Mouse (Mus musculus): ENCODE results near the gene Gm597. TPM values are rescaled to one million over a fixed set of nuclear protein-coding genes. Genes with fewer than 3 reads are reported as not detected.

Gene Gm597
- polyA plus RNA-seq (2012; rRNA removed): not detected in 2 replicates

GRCm38 (mm10) chr1:28780152-28780551 is at the start of gene Gm597:
TSS of gene Gm597 (minus strand) at chr1:28780252.
- Histone ChIP-seq H3K27me3 (ENCODE audit: control insufficient read depth, insufficient read depth, low read length) (no peaks in the 10 kb centered on the region), H3K4me1 (ENCODE audit: control insufficient read depth, insufficient read depth, insufficient read length, low read length) (no peaks in the 10 kb centered on the region), H3K36me3 (ENCODE audit: control insufficient read depth, insufficient read depth, low read length) (no peaks in the 10 kb centered on the region), H3K27ac (ENCODE audit: insufficient read depth, low read depth, low read length) (no peak within 1 kb of the TSS), H3K4me3 (ENCODE audit: low read depth, low read length) (no peak within 1 kb of the TSS)
- TF ChIP-seq POLR2A (IDR thresholded peaks at IDR 0.05; ENCODE audit: low read depth, low read length): no peak
- no peak for TF ChIP-seq CTCF (IDR thresholded peaks at IDR 0.05; ENCODE audit: extremely low read depth, insufficient read length, insufficient replicate concordance, low read depth, low read length)

- Histone ChIP-seq H3K27me3 (ENCODE audit: control insufficient read depth, insufficient read depth, low read length) (no peaks in the 10 kb centered on the region), H3K36me3 (ENCODE audit: control insufficient read depth, insufficient read depth, low read length) (no peaks in the 10 kb centered on the region), H3K4me1 (ENCODE audit: control insufficient read depth, insufficient read depth, insufficient read length, low read length) (no peaks in the 10 kb centered on the region), H3K27ac (ENCODE audit: insufficient read depth, low read depth, low read length) (no peak overlapping the region), H3K4me3 (ENCODE audit: low read depth, low read length) (no peak overlapping the region)
- WGBS: 84% methylated on average over 1 of the region's 1 CpGs
- TF ChIP-seq POLR2A (IDR thresholded peaks at IDR 0.05; ENCODE audit: low read depth, low read length) (no peak), CTCF (IDR thresholded peaks at IDR 0.05; ENCODE audit: extremely low read depth, insufficient read length, insufficient replicate concordance, low read depth, low read length) (no peak)
Measured at GRCm38 (mm10) chr1:28807689-28808088, 27.6 kb upstream of the Gm597 start.

GRCm38 (mm10) chr1:28806618-28807017 is 26.6 kb upstream of the Gm597 start:
- H3K27me3 ChIP-seq (ENCODE audit: control insufficient read depth, insufficient read depth, low read length): no peaks in the 10 kb centered on the region
- no peak overlapping the region for H3K4me3 ChIP-seq (ENCODE audit: low read depth, low read length)
- H3K4me1 ChIP-seq (ENCODE audit: control insufficient read depth, insufficient read depth, insufficient read length, low read length): no peaks in the 10 kb centered on the region
- no peak overlapping the region for H3K27ac ChIP-seq (ENCODE audit: insufficient read depth, low read depth, low read length)
- H3K36me3 ChIP-seq (ENCODE audit: control insufficient read depth, insufficient read depth, low read length): no peaks in the 10 kb centered on the region
- no peak for TF ChIP-seq CTCF (IDR thresholded peaks at IDR 0.05; ENCODE audit: extremely low read depth, insufficient read length, insufficient replicate concordance, low read depth, low read length)

GRCm38 (mm10) chr1:28800881-28801280 is 20.8 kb upstream of the Gm597 start:
- no peaks in the 10 kb centered on the region for H3K36me3 ChIP-seq (ENCODE audit: control insufficient read depth, insufficient read depth, low read length)
- H3K27ac ChIP-seq (ENCODE audit: insufficient read depth, low read depth, low read length): no peak overlapping the region
- H3K4me1 ChIP-seq (ENCODE audit: control insufficient read depth, insufficient read depth, insufficient read length, low read length): no peaks in the 10 kb centered on the region
- H3K4me3 ChIP-seq (ENCODE audit: low read depth, low read length): no peak overlapping the region
- H3K27me3 ChIP-seq (ENCODE audit: control insufficient read depth, insufficient read depth, low read length): no peaks in the 10 kb centered on the region
- 85% methylated on average over 14 of the region's 14 CpGs for WGBS
- TF ChIP-seq POLR2A (IDR thresholded peaks at IDR 0.05; ENCODE audit: low read depth, low read length) (no peak), CTCF (IDR thresholded peaks at IDR 0.05; ENCODE audit: extremely low read depth, insufficient read length, insufficient replicate concordance, low read depth, low read length) (no peak)

Measured in small intestine, adult 2 months (tissue).